Mouse (Mus musculus): ENCODE data around the gene Gm45902. TPM values are rescaled to one million over a fixed set of nuclear protein-coding genes. Genes with fewer than 3 reads are reported as not detected.

Gm45902 gene
- polyA plus RNA-seq, 1 experiment from 2014 or later = 3.4 TPM

- no peaks in the 10 kb centered on the region for H3K27me3 ChIP-seq (ENCODE audit: control insufficient read depth, insufficient read depth, low read length)
- H3K9ac ChIP-seq (ENCODE audit: low read length) = no peak overlapping the region
- 91% methylated on average over 5 of the region's 5 CpGs for WGBS
- ATAC-seq (ENCODE audit: insufficient number of reproducible peaks, insufficient read depth, low FRiP score, low read depth) = no peak
- no peak overlapping the region for H3K4me3 ChIP-seq (ENCODE audit: control insufficient read depth in 1 of 2, insufficient read depth in 1 of 2, low read depth in 1 of 2, low read length in 2 of 2)
- H3K36me3 ChIP-seq (ENCODE audit: control insufficient read depth, insufficient read depth, low read length) = peaks cover 79% of the 10 kb centered on the region
- no peaks in the 10 kb centered on the region for H3K4me1 ChIP-seq (ENCODE audit: control insufficient read depth in 2 of 2, insufficient read depth in 2 of 2, low read length in 2 of 2)
- no peak overlapping the region for H3K4me2 ChIP-seq (ENCODE audit: low read length)
- H3K27ac ChIP-seq (replicated peaks in 1 of 2; ENCODE audit: control insufficient read depth in 1 of 2, insufficient read depth in 1 of 2, low read depth in 2 of 2, low read length in 2 of 2) = no peak overlapping the region
- no peaks in the 10 kb centered on the region for H3K9me3 ChIP-seq (ENCODE audit: control insufficient read depth, low read length)
Measured at GRCm38 (mm10) chr2:3500886-3501285, 11.7 kb downstream of the Gm45902 start.

- H3K36me3 ChIP-seq (ENCODE audit: control insufficient read depth, insufficient read depth, low read length) = peaks cover 81% of the 10 kb centered on the region
- 87% methylated on average over 6 of the region's 6 CpGs for WGBS
- no peaks in the 10 kb centered on the region for H3K4me1 ChIP-seq (ENCODE audit: control insufficient read depth in 2 of 2, insufficient read depth in 2 of 2, low read length in 2 of 2)
- no peak overlapping the region for H3K9ac ChIP-seq (ENCODE audit: low read length)
- H3K4me2 ChIP-seq (ENCODE audit: low read length) = no peak overlapping the region
- no peaks in the 10 kb centered on the region for H3K9me3 ChIP-seq (ENCODE audit: control insufficient read depth, low read length)
- ATAC-seq (ENCODE audit: insufficient number of reproducible peaks, insufficient read depth, low FRiP score, low read depth) = no peak
- no peaks in the 10 kb centered on the region for H3K27me3 ChIP-seq (ENCODE audit: control insufficient read depth, insufficient read depth, low read length)
- no peak overlapping the region for H3K4me3 ChIP-seq (ENCODE audit: control insufficient read depth in 1 of 2, insufficient read depth in 1 of 2, low read depth in 1 of 2, low read length in 2 of 2)
- no peak overlapping the region for H3K27ac ChIP-seq (replicated peaks in 1 of 2; ENCODE audit: control insufficient read depth in 1 of 2, insufficient read depth in 1 of 2, low read depth in 2 of 2, low read length in 2 of 2)
Measured at GRCm38 (mm10) chr2:3499543-3499942, 13.0 kb downstream of the Gm45902 start.

- no peak overlapping the region for H3K9ac ChIP-seq (ENCODE audit: low read length)
- no peak overlapping the region for H3K4me3 ChIP-seq (ENCODE audit: control insufficient read depth in 1 of 2, insufficient read depth in 1 of 2, low read depth in 1 of 2, low read length in 2 of 2)
- H3K36me3 ChIP-seq (ENCODE audit: control insufficient read depth, insufficient read depth, low read length) = peaks cover 88% of the 10 kb centered on the region
- H3K9me3 ChIP-seq (ENCODE audit: control insufficient read depth, low read length) = no peaks in the 10 kb centered on the region
- no peaks in the 10 kb centered on the region for H3K27me3 ChIP-seq (ENCODE audit: control insufficient read depth, insufficient read depth, low read length)
- WGBS = 78% methylated on average over 3 of the region's 3 CpGs
- ATAC-seq (ENCODE audit: insufficient number of reproducible peaks, insufficient read depth, low FRiP score, low read depth) = no peak
- no peak overlapping the region for H3K4me2 ChIP-seq (ENCODE audit: low read length)
- no peaks in the 10 kb centered on the region for H3K4me1 ChIP-seq (ENCODE audit: control insufficient read depth in 2 of 2, insufficient read depth in 2 of 2, low read length in 2 of 2)
- H3K27ac ChIP-seq (replicated peaks in 1 of 2; ENCODE audit: control insufficient read depth in 1 of 2, insufficient read depth in 1 of 2, low read depth in 2 of 2, low read length in 2 of 2) = no peak overlapping the region
Measured at GRCm38 (mm10) chr2:3493833-3494409, 18.7 kb downstream of the Gm45902 start.

- no peaks in the 10 kb centered on the region for H3K4me1 ChIP-seq (ENCODE audit: control insufficient read depth in 2 of 2, insufficient read depth in 2 of 2, low read length in 2 of 2)
- peaks cover 54% of the 10 kb centered on the region for H3K36me3 ChIP-seq (ENCODE audit: control insufficient read depth, insufficient read depth, low read length)
- no peaks in the 10 kb centered on the region for H3K9me3 ChIP-seq (ENCODE audit: control insufficient read depth, low read length)
- no peaks in the 10 kb centered on the region for H3K27me3 ChIP-seq (ENCODE audit: control insufficient read depth, insufficient read depth, low read length)
- no peak overlapping the region for H3K4me2 ChIP-seq (ENCODE audit: low read length)
- no peak overlapping the region for H3K4me3 ChIP-seq (ENCODE audit: control insufficient read depth in 1 of 2, insufficient read depth in 1 of 2, low read depth in 1 of 2, low read length in 2 of 2)
- WGBS = 83% methylated on average over 3 of the region's 3 CpGs
- no peak overlapping the region for H3K27ac ChIP-seq (replicated peaks in 1 of 2; ENCODE audit: control insufficient read depth in 1 of 2, insufficient read depth in 1 of 2, low read depth in 2 of 2, low read length in 2 of 2)
- no peak overlapping the region for H3K9ac ChIP-seq (ENCODE audit: low read length)
- no peak for ATAC-seq (ENCODE audit: insufficient number of reproducible peaks, insufficient read depth, low FRiP score, low read depth)
Measured at GRCm38 (mm10) chr2:3489816-3490215, 22.8 kb downstream of the Gm45902 start.

GRCm38 (mm10) chr2:3480239-3480638 lies 32.4 kb downstream of the Gm45902 start:
- no peaks in the 10 kb centered on the region for H3K27me3 ChIP-seq (ENCODE audit: control insufficient read depth, insufficient read depth, low read length)
- no peaks in the 10 kb centered on the region for H3K9me3 ChIP-seq (ENCODE audit: control insufficient read depth, low read length)
- no peak overlapping the region for H3K4me2 ChIP-seq (ENCODE audit: low read length)
- H3K4me1 ChIP-seq (ENCODE audit: control insufficient read depth in 2 of 2, insufficient read depth in 2 of 2, low read length in 2 of 2) = no peaks in the 10 kb centered on the region
- 77% methylated on average over 3 of the region's 3 CpGs for WGBS
- no peak overlapping the region for H3K27ac ChIP-seq (replicated peaks in 1 of 2; ENCODE audit: control insufficient read depth in 1 of 2, insufficient read depth in 1 of 2, low read depth in 2 of 2, low read length in 2 of 2)
- no peaks in the 10 kb centered on the region for H3K36me3 ChIP-seq (ENCODE audit: control insufficient read depth, insufficient read depth, low read length)
- H3K4me3 ChIP-seq (ENCODE audit: control insufficient read depth in 1 of 2, insufficient read depth in 1 of 2, low read depth in 1 of 2, low read length in 2 of 2) = no peak overlapping the region
- no peak overlapping the region for H3K9ac ChIP-seq (ENCODE audit: low read length)
- no peak for ATAC-seq (ENCODE audit: insufficient number of reproducible peaks, insufficient read depth, low FRiP score, low read depth)

- Histone ChIP-seq H3K27me3 (ENCODE audit: control insufficient read depth, insufficient read depth, low read length) (no peaks in the 10 kb centered on the region), H3K9me3 (ENCODE audit: control insufficient read depth, low read length) (no peaks in the 10 kb centered on the region), H3K9ac (ENCODE audit: low read length) (no peak overlapping the region), H3K27ac (replicated peaks in 1 of 2; ENCODE audit: control insufficient read depth in 1 of 2, insufficient read depth in 1 of 2, low read depth in 2 of 2, low read length in 2 of 2) (no peak overlapping the region), H3K4me3 (ENCODE audit: control insufficient read depth in 1 of 2, insufficient read depth in 1 of 2, low read depth in 1 of 2, low read length in 2 of 2) (no peak overlapping the region; a peak in 1 of 4 replicates), H3K36me3 (ENCODE audit: control insufficient read depth, insufficient read depth, low read length) (peaks cover 2% of the 10 kb centered on the region; the same call in 1 of the 2 replicates), H3K4me1 (ENCODE audit: control insufficient read depth in 2 of 2, insufficient read depth in 2 of 2, low read length in 2 of 2) (0 out of 4 replicates have a peak, but pooled peaks cover 0 to 10% of the 10 kb centered on the region in 2 experiments), H3K4me2 (ENCODE audit: low read length) (peak overlapping the region; percentile 76)
- ATAC-seq (ENCODE audit: insufficient number of reproducible peaks, insufficient read depth, low FRiP score, low read depth) = no peak
- WGBS = 66% methylated on average over 3 of the region's 3 CpGs
Measured at GRCm38 (mm10) chr2:3475746-3476251, 36.8 kb downstream of the Gm45902 start.

GRCm38 (mm10) chr2:3474861-3475283 lies 37.7 kb downstream of the Gm45902 start, which contains the start of gene Suv39h2:
Gene Suv39h2 (minus strand): TSS chr2:3475031.
- H3K4me1 ChIP-seq (ENCODE audit: control insufficient read depth in 2 of 2, insufficient read depth in 2 of 2, low read length in 2 of 2) = 0 out of 4 replicates have a peak, but pooled peaks cover 0 to 10% of the 10 kb centered on the region in 2 experiments
- ATAC-seq (ENCODE audit: insufficient number of reproducible peaks, insufficient read depth, low FRiP score, low read depth) = peak; percentile 98
- H3K4me2 ChIP-seq (ENCODE audit: low read length) = peak within 1 kb of the TSS; percentile 76
- under 1% methylated on average over 42 of the region's 42 CpGs for WGBS
- peak within 1 kb of the TSS; percentile 83 for H3K9ac ChIP-seq (ENCODE audit: low read length)
- H3K9me3 ChIP-seq (ENCODE audit: control insufficient read depth, low read length) = no peaks in the 10 kb centered on the region
- peak within 1 kb of the TSS; percentile 95 to 97 for H3K4me3 ChIP-seq (ENCODE audit: control insufficient read depth in 1 of 2, insufficient read depth in 1 of 2, low read depth in 1 of 2, low read length in 2 of 2)
- peaks cover 3% of the 10 kb centered on the region; the same call in 1 of the 2 replicates for H3K36me3 ChIP-seq (ENCODE audit: control insufficient read depth, insufficient read depth, low read length)
- H3K27me3 ChIP-seq (ENCODE audit: control insufficient read depth, insufficient read depth, low read length) = no peaks in the 10 kb centered on the region
- H3K27ac ChIP-seq (replicated peaks in 1 of 2; ENCODE audit: control insufficient read depth in 1 of 2, insufficient read depth in 1 of 2, low read depth in 2 of 2, low read length in 2 of 2) = peak within 1 kb of the TSS; percentile 81 to 86

Measured in heart, embryonic 14.5 days (tissue).